Mouse (Mus musculus) cortical plate, adult 2 months (tissue): ENCODE data around the gene Scnn1a. TPM values are rescaled to one million over a fixed set of nuclear protein-coding genes. Genes with fewer than 3 reads are reported as not detected.

ENCODE experiments used
- H3K27ac ChIP-seq: fragments of 200-500 bp; 2 replicates; pipeline ENCODE4 v1.5.1; 2012; ENCODE audit warnings: low read length, control low read depth, inconsistent platforms; ENCODE audit not compliant: insufficient read depth
- H3K4me1 ChIP-seq: fragments of 200-500 bp; 2 replicates; pipeline ENCODE4 v1.6.1; 2011; ENCODE audit warnings: low read length; ENCODE audit not compliant: control insufficient read depth, insufficient read depth
- H3K4me3 ChIP-seq: fragments of 200-500 bp; 2 replicates; pipeline ENCODE4 v1.5.1; 2011; ENCODE audit warnings: mild to moderate bottlenecking, low read length, control low read depth; ENCODE audit not compliant: insufficient read depth
- CTCF ChIP-seq: fragments of 200-500 bp; IDR thresholded peaks from 2 replicates; pipeline ENCODE4 v1.5.1; 2011; ENCODE audit warnings: mild to moderate bottlenecking, control low read depth, low read length; ENCODE audit not compliant: insufficient read depth; ENCODE audit errors: extremely low read depth
- POLR2A ChIP-seq: fragments of 200-500 bp; IDR thresholded peaks from 2 replicates; pipeline ENCODE4 v1.6.1; 2011; ENCODE audit warnings: mild to moderate bottlenecking, low read length, control low read depth; ENCODE audit not compliant: insufficient read depth; ENCODE audit errors: extremely low read depth
- polyA plus RNA-seq: library from polyadenylated mRNA; depleted of rRNA; stranded (reverse); fragments of >200 nt; gene quantifications from 2 replicates; pipeline ENCODE4 v1.2.3, GENCODE M21; 2012

The Scnn1a gene
- polyA plus RNA-seq, 1 experiment, result 4.7 TPM

DNA sequence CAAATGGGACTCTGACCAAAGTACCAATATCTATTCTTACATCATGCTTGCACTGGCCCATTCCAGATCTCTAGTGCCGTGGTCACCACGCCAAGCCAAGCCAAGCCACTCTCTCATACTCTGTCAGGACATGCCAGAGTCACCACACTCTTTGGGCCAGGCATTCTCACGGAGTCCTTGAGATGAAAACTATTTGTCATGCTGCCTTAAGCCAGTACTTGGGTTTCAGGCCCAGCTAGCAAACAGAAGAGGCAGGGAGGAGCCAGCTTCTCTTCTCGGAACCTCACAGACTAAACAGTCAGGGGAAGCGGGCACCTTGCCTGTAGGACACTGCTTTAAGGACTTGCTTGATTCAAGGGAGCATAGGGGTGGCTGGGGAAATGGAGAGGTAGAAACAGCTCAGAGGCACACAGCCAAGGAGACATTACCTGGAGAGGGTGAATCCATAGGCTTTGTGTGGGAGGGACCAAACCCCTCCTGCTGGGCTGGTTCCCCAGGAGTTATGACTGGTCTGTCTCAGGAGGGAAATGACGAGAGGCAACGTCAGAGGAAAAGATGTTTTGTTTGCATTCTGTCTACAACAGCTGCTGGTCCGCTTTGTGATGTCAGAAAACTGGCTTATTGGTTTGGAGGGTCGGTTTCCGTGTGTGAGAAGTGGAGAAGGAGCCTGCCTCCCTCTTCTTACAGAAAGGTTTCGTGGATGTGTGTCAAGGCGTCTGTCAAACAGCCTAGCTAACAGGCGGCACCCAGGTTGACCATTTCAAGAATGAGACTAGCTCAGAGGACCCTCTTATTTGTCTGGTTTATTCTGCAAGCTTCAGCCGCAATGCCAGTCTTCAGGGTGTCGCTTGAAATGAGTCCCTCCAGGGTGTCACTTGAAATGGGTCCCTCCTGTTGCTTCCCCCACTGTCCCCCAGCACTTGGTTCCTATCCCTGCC, 1.2 kb upstream of the Scnn1a start:
- no peak overlapping the region for H3K4me3 ChIP-seq

DNA sequence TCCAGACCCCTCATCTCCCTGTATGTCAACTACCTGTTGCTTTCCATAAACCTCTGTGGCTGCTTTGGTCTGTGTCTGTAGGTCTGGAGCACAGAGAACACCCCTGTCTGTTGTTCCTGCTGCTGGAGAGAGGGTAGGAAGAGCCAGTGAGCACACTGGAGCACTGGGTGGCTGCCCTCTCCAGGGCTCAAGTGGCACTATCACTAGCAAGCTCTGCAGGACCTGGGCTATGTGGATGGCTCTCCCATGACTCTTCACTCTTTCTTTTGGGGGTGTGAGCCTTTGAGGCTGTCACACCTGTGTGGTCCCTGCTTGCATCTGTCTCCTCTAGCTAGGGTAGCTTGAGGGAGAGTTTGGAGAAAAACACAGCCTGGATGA, 551 bp upstream of the Scnn1a start:
- no peaks in the 10 kb centered on the region for H3K4me1 ChIP-seq
- no peak for TF ChIP-seq CTCF
- H3K4me3 ChIP-seq, result no peak overlapping the region
- H3K27ac ChIP-seq, result no peak overlapping the region

More for the DNA sequence above, 1.2 kb upstream of the Scnn1a start:
- Histone ChIP-seq H3K27ac (no peak overlapping the region), H3K4me1 (no peaks in the 10 kb centered on the region)
- TF ChIP-seq POLR2A (no peak), CTCF (no peak)

DNA sequence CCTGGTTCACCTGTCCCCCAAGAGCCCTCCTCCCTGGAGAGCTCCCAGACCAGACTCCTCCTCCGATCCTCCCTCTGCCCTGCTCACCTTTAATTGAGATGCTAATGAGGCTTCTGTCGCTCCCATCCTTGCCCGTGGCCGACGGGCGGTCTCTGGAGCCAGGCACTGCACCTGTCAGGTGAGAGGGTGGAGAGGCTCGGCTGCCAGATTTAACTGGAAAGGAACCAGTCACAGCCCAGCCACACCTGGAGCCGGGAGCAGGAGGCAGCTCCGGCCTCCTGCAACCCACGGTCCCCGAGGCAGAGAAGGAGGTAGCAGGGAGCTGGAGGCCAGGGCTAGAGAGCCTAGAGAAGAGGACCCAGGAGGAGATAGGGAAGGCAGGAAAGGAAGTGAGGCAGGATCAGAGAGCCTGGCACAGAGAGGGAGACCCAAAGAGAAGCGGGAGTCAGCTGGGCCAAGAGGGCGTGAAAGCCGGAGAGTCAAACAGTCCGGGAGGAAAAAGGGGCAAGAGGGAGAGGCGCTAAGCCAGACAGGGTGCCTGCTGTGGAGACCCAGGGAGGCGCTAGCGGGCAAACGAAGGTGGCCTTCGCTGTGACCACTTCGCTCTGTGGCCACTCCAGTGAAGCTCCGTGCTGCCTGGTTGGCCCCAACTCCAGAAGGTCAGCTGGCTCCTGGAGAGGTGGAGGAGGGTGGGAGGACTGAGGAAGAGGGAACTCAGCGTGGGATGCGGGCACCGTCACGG, 826 bp downstream of the Scnn1a start:
- H3K4me1 ChIP-seq, result no peaks in the 10 kb centered on the region
- H3K4me3 ChIP-seq, result no peak overlapping the region
- no peak for TF ChIP-seq CTCF
- TF ChIP-seq POLR2A, result no peak
- H3K27ac ChIP-seq, result no peak overlapping the region

DNA sequence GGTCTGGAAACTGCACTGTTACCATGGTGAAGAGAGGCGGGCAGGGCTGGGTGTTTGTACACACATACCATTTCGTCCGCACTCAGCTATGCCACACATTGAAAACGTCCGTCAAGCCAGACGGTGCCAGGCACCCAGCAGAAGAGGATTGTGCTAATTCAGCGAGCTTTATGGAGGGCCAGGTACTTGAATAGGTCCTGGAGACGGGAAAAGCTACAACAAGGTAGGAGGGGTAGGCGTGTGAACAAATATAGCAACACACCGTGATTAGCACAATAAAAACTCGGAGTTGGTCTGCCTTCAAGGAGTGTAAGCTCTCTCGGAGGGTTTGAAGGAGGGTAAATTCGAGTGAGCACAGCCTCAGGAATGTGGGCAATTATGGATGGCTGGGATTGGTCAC, 2.3 kb downstream of the Scnn1a start:
- H3K4me3 ChIP-seq, result no peak overlapping the region
- H3K27ac ChIP-seq, result no peak overlapping the region
- no peaks in the 10 kb centered on the region for H3K4me1 ChIP-seq
- no peak for TF ChIP-seq POLR2A
- no peak for TF ChIP-seq CTCF

DNA sequence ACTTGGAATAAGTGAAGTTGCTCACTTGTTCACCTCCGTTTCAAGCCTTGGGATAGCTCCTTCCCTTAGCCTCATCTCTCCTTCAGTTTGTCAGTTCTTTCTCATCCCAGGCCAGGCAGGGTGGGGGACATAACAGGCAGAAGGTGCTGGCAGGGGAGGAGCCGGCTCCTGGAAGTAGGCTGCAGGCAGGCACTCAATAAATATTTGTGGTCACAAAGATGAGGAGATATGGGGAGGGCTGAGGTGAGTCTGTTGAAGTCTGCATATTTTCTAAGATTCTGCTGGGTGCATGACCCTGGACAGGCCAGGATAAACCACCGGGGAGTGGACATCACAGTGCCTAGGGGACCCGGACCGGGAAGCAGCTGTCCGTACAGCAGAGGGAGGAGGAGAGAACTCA, 3.1 kb downstream of the Scnn1a start:
- H3K4me3 ChIP-seq, result no peak overlapping the region
- H3K4me1 ChIP-seq, result no peaks in the 10 kb centered on the region
- H3K27ac ChIP-seq, result no peak overlapping the region
- TF ChIP-seq POLR2A (no peak), CTCF (no peak)

DNA sequence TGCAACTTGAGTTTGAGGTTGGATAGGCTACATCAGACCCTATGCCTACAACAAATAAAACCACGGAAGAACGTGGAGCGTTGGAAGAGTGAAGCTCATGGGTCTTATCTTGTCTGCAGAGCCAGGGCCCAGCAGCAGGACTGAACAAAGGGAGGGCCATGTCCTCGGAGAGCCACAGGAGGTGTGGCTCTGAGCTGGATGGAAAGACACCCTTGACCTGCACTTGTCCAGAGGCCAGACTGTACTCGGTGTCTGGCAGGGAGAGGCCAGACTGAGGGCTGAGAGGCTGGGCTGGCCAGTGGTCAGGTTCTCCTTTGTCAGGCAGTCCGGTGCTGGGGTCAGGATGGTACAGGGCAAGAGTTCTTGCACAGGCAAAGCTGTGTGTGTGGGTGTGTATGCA, 4.9 kb downstream of the Scnn1a start:
- Histone ChIP-seq H3K4me3 (no peak overlapping the region), H3K27ac (no peak overlapping the region), H3K4me1 (no peaks in the 10 kb centered on the region)
- no peak for TF ChIP-seq POLR2A
- no peak for TF ChIP-seq CTCF

DNA sequence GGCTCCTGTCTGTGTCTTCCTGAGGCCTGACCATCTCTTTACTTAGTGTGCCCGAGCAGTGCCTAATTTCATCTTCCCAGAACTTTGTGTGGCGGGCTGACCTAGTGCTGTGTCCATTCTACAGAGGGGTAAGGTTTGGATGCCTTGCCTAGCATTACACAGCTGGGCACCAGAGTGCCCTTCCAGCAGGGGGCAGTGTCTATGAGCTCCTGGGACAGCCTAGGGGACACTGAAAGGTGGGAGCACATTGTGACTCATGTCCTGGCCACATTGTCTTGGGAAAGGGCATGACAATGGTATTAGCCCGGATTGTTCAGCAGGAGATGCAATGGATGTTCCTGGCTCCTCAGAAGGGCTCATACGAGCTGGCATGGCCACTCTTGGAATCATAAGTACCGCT, 7.8 kb downstream of the Scnn1a start:
- Histone ChIP-seq H3K4me3 (no peak overlapping the region), H3K27ac (no peak overlapping the region), H3K4me1 (no peaks in the 10 kb centered on the region)
- no peak for TF ChIP-seq POLR2A
- peak; percentile 25 for TF ChIP-seq CTCF

DNA sequence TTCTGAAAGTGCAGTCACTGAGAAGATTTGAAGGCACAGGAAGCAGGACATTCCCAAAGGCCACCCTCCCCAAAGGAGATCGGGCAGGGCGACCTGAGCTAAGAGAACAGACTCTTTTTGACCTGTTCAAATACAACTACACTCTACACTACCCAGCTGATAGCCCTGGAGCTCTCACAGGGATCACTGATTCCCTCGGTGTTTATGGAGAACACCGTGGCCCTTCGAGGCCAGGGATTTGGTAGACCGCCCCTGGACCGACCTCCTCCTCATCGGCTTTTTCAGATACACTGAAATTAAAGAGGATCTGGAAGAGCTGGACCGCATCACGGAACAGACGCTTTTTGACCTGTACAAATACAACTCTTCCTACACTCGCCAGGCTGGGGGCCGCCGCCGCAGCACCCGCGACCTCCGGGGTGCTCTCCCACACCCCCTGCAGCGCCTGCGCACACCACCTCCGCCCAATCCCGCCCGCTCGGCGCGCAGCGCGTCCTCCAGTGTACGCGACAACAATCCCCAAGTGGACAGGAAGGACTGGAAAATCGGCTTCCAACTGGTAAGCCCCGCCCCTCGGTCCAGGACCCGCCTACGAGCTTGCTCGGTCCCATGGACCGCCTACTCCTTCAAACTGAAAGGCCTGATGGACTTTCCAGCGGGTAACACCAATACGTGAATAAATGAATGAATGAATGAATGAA, 10.3 kb downstream of the Scnn1a start:
- Histone ChIP-seq H3K4me3 (peak overlapping the region; percentile 14), H3K27ac (no peak overlapping the region)
- no peak for TF ChIP-seq CTCF
- peak; percentile 49; the same call in 1 of the 2 replicates for TF ChIP-seq POLR2A

DNA sequence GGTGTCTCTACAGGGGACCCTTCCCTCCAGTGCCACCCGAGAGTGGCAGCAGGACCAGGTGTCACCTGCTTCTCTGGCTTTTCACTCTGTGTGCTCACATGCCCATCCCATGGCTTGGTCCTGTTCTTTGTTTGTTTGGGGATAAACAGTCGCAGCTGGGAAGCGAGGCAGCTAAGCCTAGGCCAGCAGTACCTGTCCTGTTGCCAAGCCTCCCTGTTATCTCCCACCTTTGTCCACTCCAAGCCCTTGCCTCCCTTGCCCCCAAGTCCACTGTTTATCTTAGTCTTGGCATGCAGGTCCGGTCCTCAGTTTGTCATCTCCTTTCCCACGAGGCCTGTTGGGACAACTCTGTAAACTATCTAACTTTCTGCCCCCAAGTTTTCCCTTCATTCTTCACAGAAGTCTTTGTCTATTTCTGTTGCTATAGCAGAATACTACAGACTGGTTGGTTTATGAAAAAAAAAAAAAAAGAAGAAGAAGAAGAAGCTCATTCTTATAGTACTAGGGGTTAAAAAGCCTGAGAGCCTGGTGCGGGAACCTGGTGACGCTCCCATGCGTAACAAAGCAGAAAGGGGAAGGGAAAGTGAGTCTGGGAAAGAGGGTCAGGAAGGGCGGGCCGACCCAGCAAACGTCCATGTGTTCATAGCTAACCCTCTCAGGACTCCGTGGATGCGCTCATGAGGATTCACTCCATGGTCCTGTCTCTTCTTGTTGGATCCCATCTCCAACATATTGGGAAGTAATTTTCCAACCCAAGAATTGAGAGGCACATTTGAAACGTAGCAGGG, 12.8 kb downstream of the Scnn1a start:
- H3K4me1 ChIP-seq, result no peaks in the 10 kb centered on the region
- H3K27ac ChIP-seq, result no peak overlapping the region
- TF ChIP-seq CTCF (no peak), POLR2A (no peak)
- H3K4me3 ChIP-seq, result no peak overlapping the region

More for the DNA sequence above, 10.3 kb downstream of the Scnn1a start:
- no peaks in the 10 kb centered on the region for H3K4me1 ChIP-seq
